Mouse (Mus musculus): ENCODE results near the gene Fam92a.
"Not testable (repeated sequence)": the region's sequence is repeated elsewhere in the genome, so short reads cannot be mapped to it uniquely, and the experiment has no call there.

The Fam92a gene

DNA sequence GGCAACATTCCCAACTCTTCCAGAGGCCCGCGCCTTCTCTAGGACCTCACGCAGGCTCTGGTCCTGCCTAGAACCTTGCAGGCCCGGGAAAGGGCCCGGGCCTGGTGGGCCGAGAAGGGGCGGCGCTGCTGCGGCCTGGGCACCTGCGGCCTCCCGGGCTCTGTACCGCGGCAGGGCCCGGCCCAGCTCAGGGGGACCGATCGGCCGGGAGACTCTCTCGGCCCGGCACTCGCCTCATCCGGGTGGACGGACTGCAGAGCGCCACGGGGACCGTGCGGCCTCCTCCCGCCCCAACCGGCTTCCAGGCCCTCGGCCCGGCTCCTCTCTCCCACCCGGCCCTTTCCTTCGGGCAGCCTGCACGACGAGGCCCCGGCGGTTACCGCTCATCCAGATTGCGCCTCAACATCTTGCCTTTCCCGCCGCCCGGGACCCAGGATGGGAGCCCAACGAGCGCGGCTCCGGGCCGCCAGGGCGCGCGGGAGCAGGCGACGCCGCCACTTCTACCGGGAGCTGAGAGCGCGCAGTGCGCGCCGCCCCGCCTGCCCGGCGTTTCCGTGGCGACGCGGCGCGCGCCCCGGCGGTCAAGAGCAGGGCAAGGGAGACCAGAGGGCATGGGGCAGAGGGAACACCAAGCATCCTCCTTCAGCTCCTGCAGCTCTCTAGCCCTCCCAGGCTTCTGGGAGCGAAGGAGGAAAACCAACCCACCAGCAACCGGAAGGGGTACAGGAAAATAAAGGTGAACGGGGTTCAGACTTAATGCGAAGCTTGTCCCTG lies at the start of gene Fam92a:
TSS of gene Fam92a (minus strand) at position 698 of the 774 bp plus-strand sequence.
- peak; percentile 57 for DNase-seq (ENCODE audit: low read depth, low spot score)

GRCm38 (mm10) chr4:12178992-12179391 lies 7.2 kb upstream of the Fam92a start:
- DNase-seq (ENCODE audit: low read depth, low spot score), result no peak

GRCm38 (mm10) chr4:12170986-12171317 lies 863 bp downstream of the Fam92a start:
- DNase-seq (ENCODE audit: low read depth, low spot score), result peak; percentile 48

DNA sequence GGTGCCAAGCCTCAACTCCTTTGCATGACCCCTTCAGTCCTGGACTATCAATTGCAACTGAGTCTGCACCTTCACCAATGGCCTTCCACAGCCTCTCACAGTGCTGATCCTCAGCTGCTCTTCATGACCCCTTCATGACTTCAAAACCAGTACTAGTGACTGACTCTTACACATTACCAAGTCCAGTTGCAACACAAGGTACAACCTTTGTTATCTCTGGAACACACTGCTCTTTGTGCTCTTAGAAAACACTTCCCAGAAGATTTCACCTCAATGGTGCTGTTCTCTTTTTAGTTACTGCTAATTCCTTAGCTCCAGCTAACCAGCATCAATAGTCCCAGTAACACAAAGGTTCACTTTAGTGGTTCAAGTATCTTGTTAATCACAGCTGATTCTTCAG lies 24.2 kb downstream of the Fam92a start:
- DNase-seq (ENCODE audit: low read depth, low spot score), result no peak

DNA sequence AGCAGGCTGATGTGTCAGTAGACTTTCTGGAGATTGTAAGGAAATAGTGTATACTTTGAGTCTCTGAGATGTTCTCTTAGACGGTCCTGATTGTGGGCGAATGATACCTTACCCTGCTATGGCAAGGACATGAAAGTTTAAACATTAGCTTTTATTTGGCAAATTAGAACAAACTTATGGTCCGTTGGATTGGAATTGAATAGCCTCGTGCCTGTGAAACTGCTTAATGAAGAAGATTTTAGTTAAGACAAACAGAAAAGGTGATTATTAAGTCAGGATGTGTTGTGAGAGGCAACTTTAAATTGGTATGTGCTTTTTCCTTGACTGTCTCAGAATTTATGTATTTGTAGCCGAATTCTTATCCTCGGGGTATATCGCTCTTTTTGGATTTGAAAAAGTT lies 30.3 kb downstream of the Fam92a start:
- not testable (repeated sequence) for DNase-seq (ENCODE audit: low read depth, low spot score)

DNA sequence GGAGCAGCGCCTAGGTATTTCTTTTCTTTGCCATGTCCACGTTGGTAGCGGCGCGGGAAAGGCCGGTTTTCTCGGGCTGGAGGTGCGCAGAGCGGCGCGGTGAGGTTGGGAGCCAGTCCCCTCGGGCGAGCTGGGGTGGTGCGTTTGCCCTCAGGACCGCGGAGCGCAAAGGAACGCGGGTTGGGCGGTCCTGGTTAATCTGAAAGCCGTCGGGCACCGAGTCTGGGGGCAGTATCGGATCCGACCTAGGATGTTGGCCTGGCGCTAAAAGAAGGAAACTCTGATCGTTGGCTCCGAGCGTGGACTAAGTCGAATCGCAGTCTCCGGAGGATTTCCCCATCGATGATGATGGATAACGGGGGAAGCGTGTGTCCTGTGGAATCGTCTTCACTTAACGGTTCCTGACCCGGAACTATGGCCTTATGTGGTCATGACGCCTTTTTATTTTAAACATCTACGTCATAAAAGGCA lies 31.2 kb downstream of the Fam92a start:
- DNase-seq (ENCODE audit: low read depth, low spot score), result not testable (repeated sequence)

DNA sequence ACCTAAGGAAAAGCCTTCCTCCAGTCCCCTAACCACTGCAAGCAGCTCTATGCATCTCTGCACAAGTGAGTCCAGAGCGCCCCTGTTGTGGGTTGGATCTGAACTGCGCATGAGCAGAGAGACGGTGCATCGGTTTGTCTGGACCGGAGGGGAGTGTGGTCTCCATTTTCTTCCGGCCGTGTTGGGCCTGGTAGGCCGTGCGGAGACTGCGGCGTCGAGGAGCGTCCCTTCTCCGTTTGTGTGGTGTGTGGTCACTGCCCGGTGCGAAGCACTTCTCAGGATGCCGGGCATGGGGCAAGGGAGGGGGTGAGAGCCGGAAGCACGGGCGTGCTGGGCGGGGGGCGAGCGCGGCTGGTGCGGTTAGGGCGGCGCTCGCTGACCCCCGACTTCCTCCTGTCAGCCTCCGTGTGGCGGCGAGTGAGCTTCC lies 31.7 kb downstream of the Fam92a start, which contains the start of gene Rbm12b1:
TSS of gene Rbm12b1 (plus strand) at position 124 of the 427 bp plus-strand sequence.
- peak; percentile 71 for DNase-seq (ENCODE audit: low read depth, low spot score)

Data from 3T3-L1 (cell line).